Mouse (Mus musculus) erythroblast, adult 5-6 weeks (primary cell): Measurements from ENCODE around the gene C8b. TPM values are rescaled to one million over a fixed set of nuclear protein-coding genes. Genes with fewer than 3 reads are reported as not detected.

ENCODE experiments used
- ATAC-seq: replicated peaks from 2 replicates; pipeline ENCODE4 v1.8.0; 2016; ENCODE audit warnings: moderate number of reproducible peaks, mild to moderate bottlenecking, moderate TSS enrichment, inconsistent platforms; ENCODE audit not compliant: poor library complexity, low FRiP score, severe bottlenecking
- total RNA-seq, 2 experiments: library from RNA; stranded (forward) in 1 of 2; stranded (reverse) in 1 of 2; fragments of 150-400 nt in 1 of 2; fragments of 200-764, 138-1000 nt in 1 of 2; gene quantifications; 2 replicates each; pipeline versions ENCODE4 v1.2.3 to v1.2.4; 2015 to 2017; ENCODE audit warnings: low replicate concordance in 2 of 2

The C8b gene
- total RNA-seq, 2 experiments from 2014 or later = not detected

DNA sequence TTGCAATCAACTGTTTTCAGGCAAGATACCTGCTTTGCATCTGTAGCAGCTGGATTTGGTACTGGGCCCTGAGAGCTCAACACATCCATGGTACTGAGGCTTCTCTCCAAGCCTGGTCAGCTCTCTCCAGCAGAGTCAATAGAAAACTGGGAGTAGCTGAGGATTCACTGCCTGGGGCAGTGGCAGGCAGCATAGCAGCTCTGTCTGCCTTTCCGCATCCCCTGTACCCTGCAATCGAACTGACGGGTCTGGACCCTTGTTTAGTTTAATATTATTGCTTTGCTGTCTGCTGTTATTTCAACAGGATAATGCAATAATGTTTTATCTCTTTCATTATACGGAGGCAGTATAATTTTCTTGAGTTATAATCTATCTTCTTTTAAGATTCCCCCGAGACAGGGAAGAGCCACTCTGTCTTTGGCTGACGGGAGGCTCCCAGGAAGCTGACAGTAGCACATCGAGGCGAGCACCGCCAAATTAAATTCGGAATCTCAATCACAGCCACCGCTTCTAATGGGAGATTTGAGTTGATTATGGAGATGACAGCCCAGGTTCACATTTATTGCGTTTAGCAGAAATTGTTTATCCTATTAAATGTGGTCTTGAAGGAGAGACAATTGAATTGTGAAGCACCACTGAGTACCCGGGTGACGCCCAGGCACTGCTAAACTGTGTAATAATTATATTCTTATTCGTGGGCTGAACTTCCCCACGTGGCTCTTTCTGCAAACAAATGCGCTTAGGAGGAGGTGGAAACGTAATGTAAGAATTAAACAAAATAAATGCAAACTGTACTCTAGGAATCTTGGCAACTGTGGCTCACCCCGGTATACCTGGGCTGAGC is 39.5 kb downstream of the C8b start:
- no peak for ATAC-seq

DNA sequence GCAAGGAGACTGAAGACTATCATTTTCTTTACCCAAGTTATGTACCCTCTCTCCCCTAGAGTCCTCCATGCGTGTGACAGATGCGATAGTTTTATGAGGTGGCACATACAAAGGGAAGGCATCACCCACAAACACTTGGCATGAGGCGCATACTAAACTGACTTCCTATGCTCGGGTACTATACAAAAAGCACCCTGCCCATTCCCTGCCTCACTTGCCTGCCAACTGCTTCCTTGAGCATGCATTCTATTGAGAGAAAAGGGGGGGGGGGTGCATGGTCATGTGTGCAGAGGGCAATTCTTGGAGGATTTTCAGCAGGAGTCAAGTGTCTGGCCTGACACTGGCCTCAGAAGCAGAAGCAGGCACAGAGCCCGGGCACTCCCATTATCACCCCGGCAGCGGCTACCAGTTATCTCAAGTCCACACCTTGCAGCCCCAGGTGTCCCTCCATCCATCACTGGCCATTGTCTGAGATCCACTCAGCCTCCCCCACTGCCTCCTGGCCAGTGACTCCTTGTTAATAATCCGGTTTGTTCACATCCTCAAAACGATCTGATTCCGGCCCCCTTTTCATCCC is 44.7 kb downstream of the C8b start:
- ATAC-seq = no peak

- no peak for ATAC-seq
Observed at GRCm38 (mm10) chr4:104813617-104814016, 47.5 kb downstream of the C8b start.

DNA sequence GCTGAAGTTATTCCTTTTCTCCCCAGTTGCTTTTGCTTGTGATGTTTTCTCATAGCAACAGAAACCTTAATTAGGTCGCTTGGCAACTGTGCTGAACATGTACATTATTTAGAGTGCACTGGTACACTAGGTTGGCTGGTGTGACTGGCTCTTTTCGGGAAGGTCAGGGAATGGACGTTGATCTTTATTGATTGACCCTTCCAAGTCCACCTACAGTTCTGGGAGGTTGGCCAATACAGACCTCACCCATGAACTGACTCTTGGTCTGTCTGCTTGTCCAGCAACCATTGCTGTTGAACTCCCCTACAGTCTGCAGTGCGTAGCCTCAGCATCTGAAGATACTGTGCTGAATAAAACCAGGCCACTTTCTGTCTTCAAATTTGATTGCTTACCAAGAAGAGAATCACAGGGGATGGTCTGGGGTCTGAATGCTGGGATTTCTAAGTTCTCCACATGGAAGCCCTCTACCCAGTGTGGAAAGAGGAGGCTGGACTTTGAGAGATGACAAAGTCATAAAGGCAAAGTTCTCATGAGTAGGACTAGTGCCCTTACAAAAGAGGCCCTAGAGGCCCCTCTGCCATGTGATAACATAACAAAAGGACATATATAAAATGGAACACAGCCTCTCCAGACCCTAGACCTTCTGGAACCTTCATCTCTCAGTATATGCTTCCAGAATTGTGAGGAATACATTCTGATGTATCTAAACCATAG is 50.6 kb downstream of the C8b start:
- ATAC-seq = no peak

- ATAC-seq = no peak
Observed at GRCm38 (mm10) chr4:104817509-104817908, 51.4 kb downstream of the C8b start.

- ATAC-seq = no peak
Observed at GRCm38 (mm10) chr4:104818986-104819385, 52.9 kb downstream of the C8b start.

DNA sequence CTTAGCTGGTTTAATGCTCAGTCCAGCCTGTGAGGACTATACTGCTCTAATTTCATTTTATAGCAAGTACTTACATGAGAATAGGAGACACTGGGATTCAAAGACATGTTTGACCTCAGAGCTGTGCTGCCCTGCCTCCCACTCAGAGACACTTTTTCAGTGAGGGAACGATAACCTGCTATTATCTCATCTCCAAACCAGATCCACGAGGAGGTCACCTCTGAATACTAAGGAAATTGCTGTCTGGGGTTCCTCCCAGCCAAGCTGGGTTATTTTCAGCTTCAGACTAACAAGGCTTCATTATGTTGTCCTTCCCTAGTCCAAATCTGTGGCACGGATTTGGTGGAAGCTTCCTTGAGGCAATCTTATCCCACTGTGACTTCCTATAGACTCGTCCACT is 53.8 kb downstream of the C8b start:
- ATAC-seq = no peak

DNA sequence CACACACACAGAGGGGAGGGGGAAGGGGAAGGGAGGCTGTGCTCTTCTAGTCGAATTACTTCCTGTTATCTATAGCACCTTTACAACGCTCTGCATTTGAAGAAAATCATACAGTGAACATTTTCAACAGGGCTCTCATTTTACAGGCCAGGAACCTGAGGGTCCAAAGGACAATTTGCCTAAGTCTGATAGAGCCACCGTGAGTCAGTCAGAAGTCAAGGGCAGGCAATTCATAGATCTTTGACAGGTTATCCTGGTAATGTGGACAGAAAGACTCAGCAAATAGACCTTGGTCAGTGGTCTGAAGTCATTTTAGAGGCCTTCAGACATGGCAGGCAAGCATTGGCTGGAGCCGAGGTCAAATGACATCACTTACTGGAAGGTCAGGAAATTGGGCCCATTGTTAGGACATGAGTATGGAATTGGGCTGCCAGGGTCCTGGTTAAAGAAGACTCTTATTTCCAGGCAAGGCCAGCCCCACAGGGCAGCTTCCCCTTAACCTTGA is 57.5 kb downstream of the C8b start:
- no peak for ATAC-seq

DNA sequence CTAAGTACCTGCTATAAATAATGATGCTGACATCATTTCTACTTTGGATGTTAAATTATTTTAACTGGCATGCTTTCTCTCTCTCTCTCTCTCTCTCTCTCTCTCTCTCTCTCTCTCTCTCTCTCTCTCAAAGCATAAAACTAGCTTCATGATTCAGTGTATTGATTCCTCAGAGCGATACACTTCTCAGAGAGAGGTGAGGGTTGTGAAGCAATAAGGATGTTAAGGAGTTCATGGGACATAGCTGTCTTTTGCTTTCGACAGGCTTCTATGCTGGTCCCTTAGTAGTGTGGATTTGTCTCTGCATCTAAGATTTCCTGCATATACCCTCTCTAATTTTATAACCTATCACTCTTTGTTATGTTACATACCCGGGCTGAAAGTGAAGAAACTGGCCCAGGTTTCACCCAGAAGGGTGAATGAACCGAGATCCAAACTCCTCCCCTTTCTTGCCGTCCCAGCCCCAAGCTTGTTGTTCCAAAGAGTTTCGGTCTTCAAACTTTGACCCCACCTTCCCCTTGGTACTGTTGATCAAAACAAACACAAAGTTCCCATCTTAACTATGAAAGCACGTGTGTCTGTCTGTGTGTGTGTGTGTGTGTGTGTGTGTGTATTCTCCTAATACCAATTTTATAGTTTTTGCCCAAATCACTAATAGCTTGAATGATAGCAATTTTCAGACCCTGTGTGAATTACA is 58.4 kb downstream of the C8b start:
- no peak for ATAC-seq

DNA sequence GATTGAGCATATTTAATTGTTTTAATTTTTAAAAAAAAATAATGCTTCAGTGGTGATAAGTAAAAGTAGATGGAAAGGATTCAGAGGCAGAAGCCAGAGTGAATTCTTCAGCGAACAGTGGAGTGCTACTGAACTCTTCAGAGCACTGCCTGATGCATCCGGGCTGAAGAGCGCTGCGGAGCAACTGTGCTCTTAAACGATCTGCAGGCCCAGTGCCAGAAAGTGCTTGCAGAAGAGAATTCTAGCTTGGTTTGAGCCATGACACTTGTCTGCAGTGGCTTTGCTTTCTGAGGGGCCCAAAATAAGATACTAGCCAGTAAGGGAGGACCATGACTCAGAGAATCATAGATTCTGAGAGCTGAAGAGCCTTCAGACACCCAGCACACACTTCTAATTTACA is 62.8 kb downstream of the C8b start:
- ATAC-seq = no peak

DNA sequence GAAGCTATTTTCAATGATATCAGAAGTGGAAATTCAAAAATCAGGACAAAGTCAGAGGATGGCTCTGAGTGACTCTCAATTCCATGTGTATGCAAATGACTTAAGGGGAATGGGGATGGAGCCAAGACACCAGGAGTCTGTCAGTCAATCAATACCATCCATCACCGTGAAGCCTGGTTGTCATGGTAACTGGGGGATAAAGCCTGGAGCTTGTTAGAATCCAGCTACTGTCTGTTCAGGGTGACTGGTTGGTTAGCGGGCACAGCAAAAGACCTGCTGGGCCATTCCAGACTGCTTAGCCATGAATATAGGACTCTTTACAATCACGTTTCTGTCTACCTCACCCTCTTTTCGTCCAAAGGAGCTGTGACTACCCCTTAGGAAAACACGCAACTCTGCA is 69.0 kb downstream of the C8b start:
- ATAC-seq = no peak

- ATAC-seq = no peak
Observed at GRCm38 (mm10) chr4:104838342-104838741, 72.2 kb downstream of the C8b start.

GRCm38 (mm10) chr4:104842204-104842603 is 76.1 kb downstream of the C8b start:
- no peak for ATAC-seq

DNA sequence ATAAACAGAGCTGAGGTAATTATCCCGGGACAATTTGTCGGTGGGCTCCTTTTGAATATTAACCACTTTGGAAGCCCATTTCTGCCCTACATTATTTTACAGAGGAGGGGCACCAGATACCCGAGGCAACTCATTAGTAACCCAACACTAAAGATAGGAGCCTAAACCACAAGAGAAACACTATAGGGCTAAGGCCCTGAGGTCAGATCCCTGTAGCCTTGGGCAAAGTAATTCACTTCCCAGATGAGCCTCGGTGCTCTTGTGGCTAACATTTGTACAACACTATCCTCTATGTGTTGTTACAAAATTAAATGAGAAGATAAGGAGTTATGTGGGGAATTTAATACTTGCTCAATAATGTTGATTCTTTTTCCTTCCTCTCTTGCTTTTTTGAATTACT is 77.4 kb downstream of the C8b start:
- ATAC-seq = no peak

Other genes starting within 250 kb of the C8b start
- gene Gm17662, start 91.0 kb downstream of the C8b start, total RNA-seq (2015; ENCODE audit: low replicate concordance) = not detected in 2 replicates
- gene Gm17662, start 91.0 kb downstream of the C8b start, total RNA-seq (2017; ENCODE audit: low replicate concordance) = not detected in 2 replicates
- gene C8a, start 110.1 kb downstream of the C8b start, total RNA-seq (2015; ENCODE audit: low replicate concordance) = not detected in 2 replicates
- not detected in 2 replicates for gene C8a, start 110.1 kb downstream of the C8b start, total RNA-seq (2017; ENCODE audit: low replicate concordance)
- gene Fyb2, start 147.1 kb downstream of the C8b start, total RNA-seq (2015; ENCODE audit: low replicate concordance) = not detected in 2 replicates
- gene Fyb2, start 147.1 kb downstream of the C8b start, total RNA-seq (2017; ENCODE audit: low replicate concordance) = not detected in 2 replicates